Mouse (Mus musculus): ENCODE results near the gene Ttc7b.

DNA sequence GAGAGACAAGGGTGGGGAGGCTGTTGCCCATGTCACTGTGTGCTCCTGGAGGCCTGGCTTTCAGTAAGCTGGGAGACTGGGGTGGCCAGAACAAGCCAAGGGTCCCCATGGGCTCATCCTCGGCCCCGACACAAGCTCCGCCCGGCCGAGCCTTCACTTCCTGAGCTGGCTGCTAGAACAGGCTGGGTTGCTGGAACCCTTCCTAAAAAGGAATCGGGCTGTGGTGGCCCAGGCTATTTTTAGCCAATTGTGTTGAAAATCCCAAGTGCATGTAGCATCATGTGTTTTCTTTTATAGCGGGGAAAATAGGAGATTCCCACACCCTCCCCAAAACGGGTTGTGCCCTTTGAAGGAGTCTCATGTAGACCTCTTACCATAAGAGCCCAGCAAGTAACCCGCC, 226.7 kb downstream of the Ttc7b start:
- TF ChIP-seq ZNF384 (IDR thresholded peaks at IDR 0.05; ENCODE audit: low read depth, low read length) (no peak), CHD2 (IDR thresholded peaks at IDR 0.05; ENCODE audit: low read depth, low read length) (no peak)
